Mouse (Mus musculus): ENCODE results near the gene Olfr1036. TPM values are rescaled to one million over a fixed set of nuclear protein-coding genes. Genes with fewer than 3 reads are reported as not detected.
"Not testable (repeated sequence)": the region's sequence is repeated elsewhere in the genome, so short reads cannot be mapped to it uniquely, and the experiment has no call there.

Olfr1036 gene
- polyA plus RNA-seq (2011; ENCODE audit: insufficient read depth, insufficient read length, low read depth, missing spikeins), result not detected in 2 replicates

DNA sequence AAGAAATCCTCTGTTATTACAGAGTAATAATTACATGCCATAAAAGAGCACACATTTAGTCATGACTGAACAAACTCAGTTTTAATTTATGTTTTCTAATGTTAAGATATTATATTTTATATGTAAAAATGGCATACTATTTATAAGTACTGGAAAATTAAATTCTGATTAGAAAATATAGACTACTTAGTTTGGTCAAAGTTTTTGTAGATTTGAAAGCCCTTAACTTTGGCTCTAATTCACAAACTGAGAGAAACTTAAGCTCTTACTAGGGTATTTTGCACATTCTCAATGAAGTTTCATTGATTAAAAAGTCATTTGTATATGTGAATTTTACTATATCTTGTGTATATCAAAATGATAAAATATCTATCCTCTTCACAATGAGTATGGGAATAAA is at the start of gene Olfr1036:
Olfr1036 (plus strand) TSS at position 301 of the 400 bp plus-strand sequence.
- H3K27ac ChIP-seq (ENCODE audit: insufficient read depth, low read length); H3K4me3 ChIP-seq (ENCODE audit: low read depth, low read length); H3K9ac ChIP-seq (ENCODE audit: low read depth, poor library complexity, severe bottlenecking); H3K36me3 ChIP-seq (ENCODE audit: control insufficient read depth, insufficient read depth, low read length, poor library complexity, severe bottlenecking); H3K4me1 ChIP-seq (ENCODE audit: control insufficient read depth, insufficient read depth, low read length); H3K9me3 ChIP-seq (replicated peaks; ENCODE audit: control insufficient read depth, insufficient read depth, low read length, poor library complexity, severe bottlenecking); H3K27me3 ChIP-seq (ENCODE audit: control insufficient read depth, insufficient read depth, low read length, poor library complexity, severe bottlenecking): not testable (repeated sequence)

- Histone ChIP-seq H3K27ac (ENCODE audit: insufficient read depth, low read length) (no peak within 1 kb of the TSS), H3K27me3 (ENCODE audit: control insufficient read depth, insufficient read depth, low read length, poor library complexity, severe bottlenecking) (no peaks in the 10 kb centered on the region), H3K9ac (ENCODE audit: low read depth, poor library complexity, severe bottlenecking) (no peak within 1 kb of the TSS), H3K9me3 (replicated peaks; ENCODE audit: control insufficient read depth, insufficient read depth, low read length, poor library complexity, severe bottlenecking) (no peaks in the 10 kb centered on the region), H3K4me3 (ENCODE audit: low read depth, low read length) (no peak within 1 kb of the TSS), H3K4me1 (ENCODE audit: control insufficient read depth, insufficient read depth, low read length) (no peaks in the 10 kb centered on the region), H3K36me3 (ENCODE audit: control insufficient read depth, insufficient read depth, low read length, poor library complexity, severe bottlenecking) (no peaks in the 10 kb centered on the region)
- no peak for TF ChIP-seq EP300 (IDR thresholded peaks at IDR 0.05; ENCODE audit: insufficient read depth, low read depth, low read length)
- TF ChIP-seq POLR2A (IDR thresholded peaks at IDR 0.05; ENCODE audit: insufficient read depth, low read length), result no peak
- TF ChIP-seq CTCF (IDR thresholded peaks at IDR 0.05; ENCODE audit: low read depth, low read length), result no peak
Measured at GRCm38 (mm10) chr2:86045561-86045960, 28.2 kb upstream of the Olfr1036 start, which contains the start of gene Olfr1034. TSS of gene Olfr1034 (plus strand) at chr2:86045861.

- H3K27me3 ChIP-seq (ENCODE audit: control insufficient read depth, insufficient read depth, low read length, poor library complexity, severe bottlenecking); H3K4me3 ChIP-seq (ENCODE audit: low read depth, low read length); H3K9ac ChIP-seq (ENCODE audit: low read depth, poor library complexity, severe bottlenecking); H3K9me3 ChIP-seq (replicated peaks; ENCODE audit: control insufficient read depth, insufficient read depth, low read length, poor library complexity, severe bottlenecking); H3K36me3 ChIP-seq (ENCODE audit: control insufficient read depth, insufficient read depth, low read length, poor library complexity, severe bottlenecking); H3K4me1 ChIP-seq (ENCODE audit: control insufficient read depth, insufficient read depth, low read length); H3K27ac ChIP-seq (ENCODE audit: insufficient read depth, low read length): not testable (repeated sequence)
- 0 out of 2 replicates have a peak, but pooled peaks have one; percentile 52 for TF ChIP-seq EP300 (IDR thresholded peaks at IDR 0.05; ENCODE audit: insufficient read depth, low read depth, low read length)
Measured at GRCm38 (mm10) chr2:86050777-86051176, 23.0 kb upstream of the Olfr1036 start.

- not testable (repeated sequence) for H3K9ac ChIP-seq (ENCODE audit: low read depth, poor library complexity, severe bottlenecking); H3K36me3 ChIP-seq (ENCODE audit: control insufficient read depth, insufficient read depth, low read length, poor library complexity, severe bottlenecking); H3K4me1 ChIP-seq (ENCODE audit: control insufficient read depth, insufficient read depth, low read length); H3K27me3 ChIP-seq (ENCODE audit: control insufficient read depth, insufficient read depth, low read length, poor library complexity, severe bottlenecking); H3K9me3 ChIP-seq (replicated peaks; ENCODE audit: control insufficient read depth, insufficient read depth, low read length, poor library complexity, severe bottlenecking); H3K27ac ChIP-seq (ENCODE audit: insufficient read depth, low read length); H3K4me3 ChIP-seq (ENCODE audit: low read depth, low read length)
Measured at GRCm38 (mm10) chr2:86063766-86064165, 10.0 kb upstream of the Olfr1036 start.

DNA sequence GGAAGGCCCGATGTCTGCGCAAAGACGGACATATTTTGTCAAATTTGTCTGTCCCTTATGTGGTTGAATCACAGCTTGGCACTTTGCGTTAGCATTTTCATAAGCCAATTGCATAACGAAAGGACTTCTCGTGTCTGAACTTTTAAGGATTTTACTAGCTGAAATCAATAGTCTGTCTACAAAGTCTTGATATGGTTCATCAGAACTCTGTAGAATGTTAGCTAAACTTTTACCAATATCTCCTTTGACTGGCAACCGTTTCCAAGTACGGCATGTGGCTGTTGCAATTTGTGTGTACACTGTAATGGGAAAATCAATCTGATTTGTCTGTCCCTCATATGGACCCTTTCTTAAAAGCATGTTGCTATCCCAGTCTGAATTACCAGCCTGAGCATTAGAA is 3.6 kb upstream of the Olfr1036 start:
- Histone ChIP-seq H3K9me3 (replicated peaks; ENCODE audit: control insufficient read depth, insufficient read depth, low read length, poor library complexity, severe bottlenecking) (peaks cover 7% of the 10 kb centered on the region; the same call in 1 of the 2 replicates), H3K4me3 (ENCODE audit: low read depth, low read length) (no peak overlapping the region), H3K4me1 (ENCODE audit: control insufficient read depth, insufficient read depth, low read length) (no peaks in the 10 kb centered on the region), H3K36me3 (ENCODE audit: control insufficient read depth, insufficient read depth, low read length, poor library complexity, severe bottlenecking) (no peaks in the 10 kb centered on the region), H3K27me3 (ENCODE audit: control insufficient read depth, insufficient read depth, low read length, poor library complexity, severe bottlenecking) (no peaks in the 10 kb centered on the region), H3K27ac (ENCODE audit: insufficient read depth, low read length) (no peak overlapping the region), H3K9ac (ENCODE audit: low read depth, poor library complexity, severe bottlenecking) (no peak overlapping the region)
- TF ChIP-seq CTCF (IDR thresholded peaks at IDR 0.05; ENCODE audit: low read depth, low read length) (no peak), EP300 (IDR thresholded peaks at IDR 0.05; ENCODE audit: insufficient read depth, low read depth, low read length) (no peak), POLR2A (IDR thresholded peaks at IDR 0.05; ENCODE audit: insufficient read depth, low read length) (no peak)

GRCm38 (mm10) chr2:86080478-86080877 is 6.7 kb downstream of the Olfr1036 start:
- H3K4me3 ChIP-seq (ENCODE audit: low read depth, low read length); H3K36me3 ChIP-seq (ENCODE audit: control insufficient read depth, insufficient read depth, low read length, poor library complexity, severe bottlenecking); H3K27me3 ChIP-seq (ENCODE audit: control insufficient read depth, insufficient read depth, low read length, poor library complexity, severe bottlenecking); H3K9me3 ChIP-seq (replicated peaks; ENCODE audit: control insufficient read depth, insufficient read depth, low read length, poor library complexity, severe bottlenecking); H3K4me1 ChIP-seq (ENCODE audit: control insufficient read depth, insufficient read depth, low read length); H3K27ac ChIP-seq (ENCODE audit: insufficient read depth, low read length); H3K9ac ChIP-seq (ENCODE audit: low read depth, poor library complexity, severe bottlenecking): not testable (repeated sequence)

DNA sequence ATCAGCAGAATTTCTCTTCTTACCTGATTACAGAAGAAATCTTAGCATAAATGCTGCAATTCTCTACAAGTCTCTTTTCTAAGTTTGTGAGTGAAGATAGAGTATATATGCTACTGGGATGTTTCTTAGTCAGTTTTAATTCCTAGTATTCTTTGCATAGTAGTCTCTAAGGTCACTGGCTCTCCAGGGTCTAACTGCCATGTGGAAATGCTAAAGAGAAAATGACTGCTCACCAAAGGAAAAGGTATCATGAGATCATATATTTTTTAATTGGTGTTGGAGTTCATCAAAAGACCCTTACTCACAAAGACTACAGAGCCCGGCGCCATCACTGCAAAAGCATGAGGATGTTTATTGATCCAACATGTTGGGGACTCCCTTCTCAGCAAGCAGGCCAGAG is 13.5 kb downstream of the Olfr1036 start, which contains the start of gene Olfr1037:
Olfr1037 (minus strand) TSS at position 101 of the 400 bp plus-strand sequence.
- Histone ChIP-seq H3K36me3 (ENCODE audit: control insufficient read depth, insufficient read depth, low read length, poor library complexity, severe bottlenecking) (no peaks in the 10 kb centered on the region), H3K27ac (ENCODE audit: insufficient read depth, low read length) (no peak within 1 kb of the TSS), H3K4me3 (ENCODE audit: low read depth, low read length) (no peak within 1 kb of the TSS), H3K9ac (ENCODE audit: low read depth, poor library complexity, severe bottlenecking) (no peak within 1 kb of the TSS), H3K4me1 (ENCODE audit: control insufficient read depth, insufficient read depth, low read length) (no peaks in the 10 kb centered on the region), H3K27me3 (ENCODE audit: control insufficient read depth, insufficient read depth, low read length, poor library complexity, severe bottlenecking) (no peaks in the 10 kb centered on the region), H3K9me3 (replicated peaks; ENCODE audit: control insufficient read depth, insufficient read depth, low read length, poor library complexity, severe bottlenecking) (no peaks in the 10 kb centered on the region)
- no peak for TF ChIP-seq EP300 (IDR thresholded peaks at IDR 0.05; ENCODE audit: insufficient read depth, low read depth, low read length)
- no peak for TF ChIP-seq CTCF (IDR thresholded peaks at IDR 0.05; ENCODE audit: low read depth, low read length)
- no peak for TF ChIP-seq POLR2A (IDR thresholded peaks at IDR 0.05; ENCODE audit: insufficient read depth, low read length)

Other genes starting within 250 kb of the Olfr1036 start
- not detected in 2 replicates for gene Olfr1019, start 228.5 kb upstream of the Olfr1036 start, polyA plus RNA-seq (2011; ENCODE audit: insufficient read depth, insufficient read length, low read depth, missing spikeins)
- gene Olfr1020, start 227.0 kb upstream of the Olfr1036 start, polyA plus RNA-seq (2011; ENCODE audit: insufficient read depth, insufficient read length, low read depth, missing spikeins), result not detected in 2 replicates
- not detected in 2 replicates for gene Olfr1022, start 205.4 kb upstream of the Olfr1036 start, polyA plus RNA-seq (2011; ENCODE audit: insufficient read depth, insufficient read length, low read depth, missing spikeins)
- not detected in 2 replicates for gene Olfr1023, start 188.4 kb upstream of the Olfr1036 start, polyA plus RNA-seq (2011; ENCODE audit: insufficient read depth, insufficient read length, low read depth, missing spikeins)
- gene Olfr1024, start 168.9 kb upstream of the Olfr1036 start, polyA plus RNA-seq (2011; ENCODE audit: insufficient read depth, insufficient read length, low read depth, missing spikeins), result not detected in 2 replicates
- gene Olfr1025-ps1, start 158.8 kb upstream of the Olfr1036 start, polyA plus RNA-seq (2011; ENCODE audit: insufficient read depth, insufficient read length, low read depth, missing spikeins), result not detected in 2 replicates
- gene Olfr1026, start 152.4 kb upstream of the Olfr1036 start, polyA plus RNA-seq (2011; ENCODE audit: insufficient read depth, insufficient read length, low read depth, missing spikeins), result not detected in 2 replicates
- not detected in 2 replicates for gene Olfr1028, start 123.6 kb upstream of the Olfr1036 start, polyA plus RNA-seq (2011; ENCODE audit: insufficient read depth, insufficient read length, low read depth, missing spikeins)
- not detected in 2 replicates for gene Olfr1029, start 100.1 kb upstream of the Olfr1036 start, polyA plus RNA-seq (2011; ENCODE audit: insufficient read depth, insufficient read length, low read depth, missing spikeins)
- not detected in 2 replicates for gene Olfr1030, start 94.7 kb upstream of the Olfr1036 start, polyA plus RNA-seq (2011; ENCODE audit: insufficient read depth, insufficient read length, low read depth, missing spikeins)
- gene Olfr1031, start 83.7 kb upstream of the Olfr1036 start, polyA plus RNA-seq (2011; ENCODE audit: insufficient read depth, insufficient read length, low read depth, missing spikeins), result not detected in 2 replicates
- gene Olfr1032, start 68.5 kb upstream of the Olfr1036 start, polyA plus RNA-seq (2011; ENCODE audit: insufficient read depth, insufficient read length, low read depth, missing spikeins), result not detected in 2 replicates
- not detected in 2 replicates for gene Olfr1033, start 53.4 kb upstream of the Olfr1036 start, polyA plus RNA-seq (2011; ENCODE audit: insufficient read depth, insufficient read length, low read depth, missing spikeins)
- not detected in 2 replicates for gene Olfr1034, start 28.1 kb upstream of the Olfr1036 start, polyA plus RNA-seq (2011; ENCODE audit: insufficient read depth, insufficient read length, low read depth, missing spikeins)
- gene Olfr1037, start 13.4 kb downstream of the Olfr1036 start, polyA plus RNA-seq (2011; ENCODE audit: insufficient read depth, insufficient read length, low read depth, missing spikeins), result not detected in 2 replicates
- not detected in 2 replicates for gene Olfr1039, start 61.9 kb downstream of the Olfr1036 start, polyA plus RNA-seq (2011; ENCODE audit: insufficient read depth, insufficient read length, low read depth, missing spikeins)
- not detected in 2 replicates for gene Olfr1040, start 72.7 kb downstream of the Olfr1036 start, polyA plus RNA-seq (2011; ENCODE audit: insufficient read depth, insufficient read length, low read depth, missing spikeins)
- gene Olfr1042, start 87.8 kb downstream of the Olfr1036 start, polyA plus RNA-seq (2011; ENCODE audit: insufficient read depth, insufficient read length, low read depth, missing spikeins), result not detected in 2 replicates
- gene Olfr1043, start 93.5 kb downstream of the Olfr1036 start, polyA plus RNA-seq (2011; ENCODE audit: insufficient read depth, insufficient read length, low read depth, missing spikeins), result not detected in 2 replicates
- gene Olfr1044, start 103.8 kb downstream of the Olfr1036 start, polyA plus RNA-seq (2011; ENCODE audit: insufficient read depth, insufficient read length, low read depth, missing spikeins), result not detected in 2 replicates
- gene Olfr52, start 111.7 kb downstream of the Olfr1036 start, polyA plus RNA-seq (2011; ENCODE audit: insufficient read depth, insufficient read length, low read depth, missing spikeins), result not detected in 2 replicates
- gene Olfr1045, start 129.0 kb downstream of the Olfr1036 start, polyA plus RNA-seq (2011; ENCODE audit: insufficient read depth, insufficient read length, low read depth, missing spikeins), result not detected in 2 replicates
- not detected in 2 replicates for gene Olfr1046, start 145.3 kb downstream of the Olfr1036 start, polyA plus RNA-seq (2011; ENCODE audit: insufficient read depth, insufficient read length, low read depth, missing spikeins)
- gene Olfr1047, start 157.4 kb downstream of the Olfr1036 start, polyA plus RNA-seq (2011; ENCODE audit: insufficient read depth, insufficient read length, low read depth, missing spikeins), result not detected in 2 replicates
- not detected in 2 replicates for gene Olfr1048, start 166.3 kb downstream of the Olfr1036 start, polyA plus RNA-seq (2011; ENCODE audit: insufficient read depth, insufficient read length, low read depth, missing spikeins)
- gene Olfr1049, start 184.3 kb downstream of the Olfr1036 start, polyA plus RNA-seq (2011; ENCODE audit: insufficient read depth, insufficient read length, low read depth, missing spikeins), result not detected in 2 replicates
- gene Olfr1051, start 205.1 kb downstream of the Olfr1036 start, polyA plus RNA-seq (2011; ENCODE audit: insufficient read depth, insufficient read length, low read depth, missing spikeins), result not detected in 2 replicates
- not detected in 2 replicates for gene Olfr1052, start 218.5 kb downstream of the Olfr1036 start, polyA plus RNA-seq (2011; ENCODE audit: insufficient read depth, insufficient read length, low read depth, missing spikeins)
- gene Olfr1053, start 241.3 kb downstream of the Olfr1036 start, polyA plus RNA-seq (2011; ENCODE audit: insufficient read depth, insufficient read length, low read depth, missing spikeins), result not detected in 2 replicates

Data from ES-Bruce4 (cell line).